Mouse (Mus musculus) cerebellum, adult 2 months (tissue): ENCODE measurements at regions not wholly inside any gene's neighbourhood (a gene's known extent, or its start where the extent isn't known, plus 50 kb on each side); places are given as distances from the start of the nearest gene placed in this dataset.

Experiments used
- DNase-seq, 2 experiments: peaks; one replicate each; pipeline ENCODE4 v3.0.0; 2021
- H3K27ac ChIP-seq: fragments of 200-500 bp; 2 replicates; pipeline ENCODE4 v1.5.1; 2012; ENCODE audit warnings: low read length, control low read depth, inconsistent platforms; ENCODE audit not compliant: insufficient read depth
- H3K27me3 ChIP-seq: fragments of 200-500 bp; 2 replicates; pipeline ENCODE4 v1.6.1; 2012; ENCODE audit warnings: inconsistent platforms, mild to moderate bottlenecking, low read length, moderate library complexity; ENCODE audit not compliant: control insufficient read depth, insufficient read depth
- H3K4me1 ChIP-seq: fragments of 200-500 bp; 2 replicates; pipeline ENCODE4 v1.6.1; 2011; ENCODE audit warnings: low read length; ENCODE audit not compliant: control insufficient read depth, insufficient read depth
- H3K4me3 ChIP-seq: fragments of 200-500 bp; replicated peaks from 2 replicates; pipeline ENCODE3; 2011; ENCODE audit warnings: mild to moderate bottlenecking, low read depth, low read length, control low read depth; ENCODE audit not compliant: insufficient read depth
- CTCF ChIP-seq: fragments of 200-500 bp; IDR thresholded peaks from 2 replicates; pipeline ENCODE4 v1.5.1; 2011; ENCODE audit warnings: low read depth, mild to moderate bottlenecking, control low read depth, low read length, moderate library complexity, borderline replicate concordance; ENCODE audit not compliant: insufficient read depth
- POLR2A ChIP-seq: fragments of 200-500 bp; IDR thresholded peaks from 2 replicates; pipeline ENCODE4 v1.6.1; 2011; ENCODE audit warnings: low read length, control low read depth, borderline replicate concordance; ENCODE audit not compliant: insufficient read depth
- WGBS: fragments of 180-500 bp; shearing (Covaris S2); methylation state at CpG from one replicate; pipeline ENCODE4 v1.1.7; 2018; 5-methylcytosine and 5-hydroxymethylcytosine counted together

GRCm38 (mm10) chr1:133981185-133981584 lies 55.9 kb upstream of the Fmod start:
- DNase-seq, result no peak
- WGBS, result 78% methylated on average over 4 of the region's 4 CpGs
- TF ChIP-seq POLR2A (no peak), CTCF (no peak)
- no peak overlapping the region for H3K4me3 ChIP-seq
- no peaks in the 10 kb centered on the region for H3K27me3 ChIP-seq
- peaks cover 43% of the 10 kb centered on the region for H3K4me1 ChIP-seq
- no peak overlapping the region for H3K27ac ChIP-seq

- peak; percentile 55 to 65 for DNase-seq
- 15% methylated on average over 11 of the region's 11 CpGs for WGBS
- Histone ChIP-seq H3K4me1 (peaks cover 60% of the 10 kb centered on the region), H3K27me3 (no peaks in the 10 kb centered on the region), H3K27ac (peak overlapping the region; percentile 80), H3K4me3 (no peak overlapping the region)
- TF ChIP-seq CTCF (no peak), POLR2A (no peak)
These were observed 57.2 kb upstream of the Prelp start for GRCm38 (mm10) chr1:133978271-133978988.

GRCm38 (mm10) chr1:133977260-133977659 lies 56.0 kb upstream of the Prelp start:
- no peaks in the 10 kb centered on the region for H3K27me3 ChIP-seq
- TF ChIP-seq POLR2A, result no peak
- TF ChIP-seq CTCF, result no peak
- H3K4me3 ChIP-seq, result no peak overlapping the region
- WGBS, result 10% methylated on average over 7 of the region's 7 CpGs
- DNase-seq, result peak; percentile 80 to 93
- peak overlapping the region; percentile 80 for H3K27ac ChIP-seq
- peaks cover 68% of the 10 kb centered on the region for H3K4me1 ChIP-seq

GRCm38 (mm10) chr1:133973801-133974200 lies 52.6 kb upstream of the Prelp start:
- peak in 1 of 2 experiments; percentile 50 for DNase-seq
- TF ChIP-seq POLR2A (no peak), CTCF (no peak)
- WGBS, result 54% methylated on average over 2 of the region's 2 CpGs
- Histone ChIP-seq H3K4me1 (peaks cover 49% of the 10 kb centered on the region), H3K27ac (no peak overlapping the region), H3K4me3 (no peak overlapping the region), H3K27me3 (no peaks in the 10 kb centered on the region)

GRCm38 (mm10) chr1:133971290-133971689 lies 50.1 kb upstream of the Prelp start:
- peaks cover 29% of the 10 kb centered on the region for H3K4me1 ChIP-seq
- no peak overlapping the region for H3K27ac ChIP-seq
- 89% methylated on average over 3 of the region's 3 CpGs for WGBS
- H3K27me3 ChIP-seq, result no peaks in the 10 kb centered on the region
- TF ChIP-seq POLR2A, result no peak
- no peak for TF ChIP-seq CTCF
- H3K4me3 ChIP-seq, result no peak overlapping the region
- DNase-seq, result no peak
